Mouse (Mus musculus) hematopoietic stem cell, adult 5-6 weeks (primary cell): ENCODE data around the gene Brsk1. TPM values are rescaled to one million over a fixed set of nuclear protein-coding genes. Genes with fewer than 3 reads are reported as not detected.

Experiments
- ATAC-seq, 2 experiments: fragments of 125-278 bp in 1 of 2; replicated peaks in 1 of 2; 2 replicates each; pipeline ENCODE4 v1.8.0; 2016 to 2017; ENCODE audit warnings: inconsistent platforms in 2 of 2, mild to moderate bottlenecking in 2 of 2, moderate number of reproducible peaks in 2 of 2, low read depth in 1 of 2, moderate TSS enrichment in 1 of 2; ENCODE audit not compliant: low FRiP score in 2 of 2, poor library complexity in 2 of 2, severe bottlenecking in 2 of 2, insufficient read depth in 1 of 2, low TSS enrichment in 1 of 2
- total RNA-seq: library from RNA; stranded (forward); fragments of 172-1452, 232-1000 nt; gene quantifications from 2 replicates; pipeline ENCODE4 v1.2.3, GENCODE M21; 2017

Gene Brsk1
- total RNA-seq = 0.20 and 2.6 TPM in 2 replicates

DNA sequence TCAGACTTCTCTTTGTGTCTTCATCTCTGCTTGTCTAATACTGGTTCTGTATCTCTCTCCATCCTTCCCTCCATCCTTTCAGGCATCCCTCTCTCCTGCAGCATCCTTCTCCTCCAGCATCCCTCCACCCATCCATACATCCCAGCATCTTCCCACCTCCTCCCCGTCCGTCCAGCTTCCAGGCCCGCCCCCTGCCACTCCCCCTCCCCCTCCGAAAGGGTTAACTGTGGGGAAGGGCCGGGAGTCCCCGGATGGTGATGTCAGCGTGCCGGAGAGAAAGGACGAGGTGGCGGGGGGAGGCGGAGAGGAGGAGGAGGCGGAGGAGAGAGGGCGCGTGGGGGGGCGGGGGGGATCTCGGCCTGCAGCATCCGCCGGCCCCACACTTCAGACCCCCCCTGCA, at the start of gene Brsk1:
Gene Brsk1, plus strand, starts transcription at position 218 of the 400 bp plus-strand sequence.
- ATAC-seq = no peak

DNA sequence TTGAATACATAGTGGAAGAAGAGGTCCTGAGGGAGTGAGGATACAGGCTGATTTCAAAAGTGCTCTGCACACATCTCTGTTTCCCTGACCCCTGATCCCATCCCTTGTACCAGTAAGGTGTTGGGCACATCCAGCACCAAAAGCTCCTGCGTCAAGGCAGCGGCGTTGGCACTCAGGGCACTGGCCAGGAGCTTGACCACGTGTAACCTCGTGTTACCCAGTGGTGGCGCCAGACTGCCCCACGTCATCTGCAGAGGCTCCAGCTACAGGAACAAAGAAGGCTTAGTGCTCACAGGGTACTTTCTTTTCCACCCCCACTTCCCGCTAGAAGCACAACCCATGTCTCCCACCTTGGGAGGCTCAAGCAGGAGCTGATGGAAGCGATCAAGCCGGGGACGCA, 49.2 kb upstream of the Brsk1 start:
- ATAC-seq = no peak

DNA sequence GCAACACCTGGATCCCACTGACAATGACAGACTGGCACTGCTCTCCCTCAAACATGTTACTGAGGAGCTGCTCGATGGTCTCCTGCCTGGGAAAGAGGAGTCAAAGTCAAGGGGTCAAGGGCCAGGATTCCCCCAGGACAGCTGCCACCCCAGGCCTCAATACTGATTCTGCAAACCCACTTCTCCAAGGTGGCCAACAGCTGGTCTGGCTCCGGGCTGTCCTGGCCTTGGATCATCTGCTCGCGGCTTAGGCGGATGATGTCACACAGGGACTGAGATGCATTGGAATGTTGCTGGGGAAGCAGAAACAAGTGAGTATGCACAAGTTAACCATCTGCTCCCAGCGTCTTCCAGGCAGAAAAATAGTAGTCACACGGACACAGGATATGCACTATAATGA, 48.4 kb upstream of the Brsk1 start:
- ATAC-seq = no peak

DNA sequence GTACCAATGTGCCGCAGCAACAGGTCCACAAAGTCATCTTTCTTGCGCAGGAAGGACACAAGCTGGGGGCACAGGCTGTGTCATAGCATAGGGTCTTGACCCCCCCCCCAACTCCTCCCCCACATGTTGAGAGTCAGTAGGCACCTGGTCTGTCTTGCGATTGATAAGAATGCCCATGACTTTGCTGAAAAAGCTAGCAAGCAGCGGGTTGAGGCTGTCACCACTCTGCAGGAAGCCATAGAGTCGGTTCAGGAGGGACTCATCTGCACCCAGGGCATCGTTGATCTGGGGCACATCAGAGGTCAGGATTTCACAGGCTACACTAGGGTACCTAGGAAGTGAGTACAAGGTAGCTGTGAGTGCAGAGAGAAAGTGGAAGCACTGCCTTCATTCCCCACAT, 47.2 kb upstream of the Brsk1 start:
- ATAC-seq = no peak

DNA sequence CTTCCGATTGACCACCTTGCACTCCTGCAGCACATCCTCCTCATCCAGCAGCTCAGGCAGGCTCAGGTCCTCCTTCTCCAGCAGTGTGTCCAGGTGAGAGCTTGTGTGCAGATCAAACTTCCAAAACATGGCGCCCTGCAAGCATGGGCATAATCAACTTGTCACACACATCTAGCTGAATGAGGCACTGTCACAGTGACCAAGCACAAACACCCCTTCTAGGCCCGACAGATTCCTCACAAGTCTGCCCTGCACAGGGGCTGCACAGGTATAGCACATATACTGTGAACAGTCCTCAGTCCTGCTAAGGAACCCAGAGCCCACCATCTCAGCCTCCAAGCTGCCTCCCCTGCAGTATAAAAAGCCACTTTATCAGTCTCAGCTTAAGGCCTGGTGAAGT, 43.6 kb upstream of the Brsk1 start:
- no peak for ATAC-seq

DNA sequence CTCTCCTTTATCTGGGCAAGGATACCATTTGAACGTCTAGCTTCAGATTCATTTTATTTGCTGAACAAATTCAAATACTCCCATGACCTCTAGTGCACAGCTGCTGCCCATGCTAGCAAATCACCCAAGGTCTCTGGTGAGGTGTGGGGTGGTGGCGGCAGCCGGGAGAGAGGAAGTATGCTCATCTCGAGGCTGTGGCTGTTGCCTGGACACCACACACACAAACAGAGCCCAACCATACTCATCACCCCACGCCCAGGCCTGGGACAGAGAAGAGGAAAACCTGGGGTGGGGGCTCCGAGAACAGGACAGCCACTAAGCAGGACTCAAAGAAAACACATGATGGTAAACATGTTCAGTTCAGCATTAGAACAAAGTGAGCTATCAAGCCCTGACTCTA, 43.1 kb upstream of the Brsk1 start:
- peak; percentile 96 to 97 for ATAC-seq

DNA sequence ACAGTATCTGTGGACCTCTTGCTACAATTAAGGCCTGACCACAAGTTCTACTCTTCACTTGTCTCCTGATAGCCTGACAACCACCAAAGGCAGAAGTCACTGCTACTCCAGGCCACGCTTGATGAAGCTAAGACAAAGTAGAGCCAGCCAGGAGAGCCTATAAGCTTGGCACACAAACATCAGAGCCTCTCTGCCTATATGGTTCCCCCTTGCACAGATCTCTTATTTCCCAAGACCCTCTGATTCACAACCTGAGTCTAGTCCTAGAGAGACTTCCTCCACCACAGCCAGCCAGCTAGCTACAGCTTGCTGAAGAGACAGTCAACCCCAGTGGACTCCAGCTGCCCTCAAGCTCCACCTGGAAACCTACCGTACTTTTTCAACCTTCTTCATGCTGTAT, 42.4 kb upstream of the Brsk1 start:
- no peak for ATAC-seq

DNA sequence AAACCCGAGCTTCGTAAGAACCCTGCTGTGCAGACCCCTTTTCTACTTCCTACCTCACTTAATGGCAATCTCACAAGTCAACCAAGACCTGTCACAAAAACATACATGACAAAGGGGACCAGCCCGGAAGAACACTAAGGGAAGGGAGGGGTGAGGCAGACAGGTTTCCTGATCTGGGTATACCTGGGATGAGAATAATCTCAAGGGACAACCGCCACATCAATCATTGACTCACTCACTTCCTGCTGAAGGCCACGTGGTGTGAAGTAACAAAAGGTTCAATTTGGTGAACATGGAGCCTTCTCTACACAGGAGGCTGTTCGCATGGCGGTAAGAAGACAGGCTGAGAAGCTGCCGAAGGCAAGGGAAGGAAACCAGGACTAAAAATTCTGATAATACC, 38.8 kb upstream of the Brsk1 start:
- peak; percentile 5 to 8; a peak in 2 of 4 replicates for ATAC-seq

DNA sequence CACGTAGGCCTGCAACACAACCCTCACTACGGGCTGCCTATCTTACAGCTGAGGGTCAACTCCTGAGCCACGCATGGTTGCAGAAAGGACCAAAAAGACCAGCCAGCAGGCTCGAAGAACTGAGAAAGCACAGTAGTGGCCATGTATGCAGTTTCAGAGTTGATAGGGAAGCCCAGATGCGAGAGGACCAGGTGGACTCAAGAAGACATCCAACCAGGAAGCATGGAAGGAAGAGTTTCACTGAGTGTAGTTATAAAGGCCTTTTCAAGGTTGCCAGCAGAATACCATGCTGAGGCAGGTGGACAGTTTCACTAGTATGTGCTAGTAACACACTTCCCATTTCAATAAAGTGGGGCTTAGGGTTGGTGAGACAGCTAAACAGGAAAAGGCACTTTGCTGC, 37.7 kb upstream of the Brsk1 start:
- ATAC-seq = no peak

DNA sequence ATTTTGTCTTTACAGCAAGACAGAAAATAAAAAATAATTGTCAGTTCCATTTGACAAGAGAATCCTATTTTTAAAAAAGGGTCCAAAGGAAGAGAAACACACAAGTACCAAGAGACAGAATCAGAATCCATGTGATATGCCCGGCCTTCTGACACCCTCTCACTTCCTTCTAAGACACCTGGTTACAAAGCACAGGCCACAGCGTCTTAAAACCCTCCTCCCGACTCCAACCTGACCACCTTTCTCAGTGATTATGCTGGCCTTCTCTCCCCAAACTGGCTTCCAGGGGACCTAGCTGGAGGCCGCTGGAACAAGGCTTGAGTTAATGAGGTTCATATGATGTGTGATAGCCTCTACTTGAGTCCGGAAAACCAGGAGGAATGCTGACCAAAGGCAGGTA, 37.1 kb upstream of the Brsk1 start:
- ATAC-seq = no peak

DNA sequence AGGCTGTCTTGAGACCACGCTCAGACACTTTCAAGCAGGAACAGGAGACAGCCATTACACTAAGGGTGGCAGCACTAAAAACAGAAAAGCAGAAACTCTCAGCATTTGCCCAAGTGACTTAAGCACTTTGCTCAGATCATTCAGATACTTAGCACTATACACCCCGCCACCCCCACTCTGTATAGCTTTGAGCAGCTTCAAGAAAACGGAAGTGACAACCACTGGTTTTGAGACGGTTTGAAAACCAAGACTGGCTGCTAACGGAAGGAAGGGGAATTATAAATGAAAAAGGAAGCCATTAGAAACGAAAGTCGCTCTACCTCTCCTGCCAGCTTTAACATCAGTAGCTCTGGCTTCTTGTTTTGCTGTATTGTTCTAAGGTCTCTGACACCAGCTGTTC, 36.6 kb upstream of the Brsk1 start:
- ATAC-seq = peak; percentile 80 to 84

DNA sequence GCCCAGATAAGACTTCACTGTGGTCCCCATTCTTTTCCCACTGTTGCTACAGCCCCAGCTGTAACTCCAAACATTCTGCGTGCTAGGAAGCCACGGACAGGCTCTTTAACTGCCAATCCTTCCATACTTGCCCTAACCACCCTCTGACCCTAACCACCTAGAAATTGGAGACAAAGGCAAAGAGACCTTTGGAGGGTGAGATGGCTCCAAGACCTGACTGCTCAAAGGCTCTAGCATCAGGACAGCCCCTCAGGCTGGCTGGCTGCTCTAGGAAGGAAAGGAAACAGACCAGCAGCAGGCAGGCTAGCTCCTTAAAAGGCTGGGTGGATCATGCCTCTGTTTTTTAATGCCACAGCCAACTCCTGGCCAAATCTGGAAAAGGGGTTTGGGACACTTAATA, 36.2 kb upstream of the Brsk1 start:
- peak in 1 of 2 experiments; percentile 2; a peak in 1 of 4 replicates for ATAC-seq

DNA sequence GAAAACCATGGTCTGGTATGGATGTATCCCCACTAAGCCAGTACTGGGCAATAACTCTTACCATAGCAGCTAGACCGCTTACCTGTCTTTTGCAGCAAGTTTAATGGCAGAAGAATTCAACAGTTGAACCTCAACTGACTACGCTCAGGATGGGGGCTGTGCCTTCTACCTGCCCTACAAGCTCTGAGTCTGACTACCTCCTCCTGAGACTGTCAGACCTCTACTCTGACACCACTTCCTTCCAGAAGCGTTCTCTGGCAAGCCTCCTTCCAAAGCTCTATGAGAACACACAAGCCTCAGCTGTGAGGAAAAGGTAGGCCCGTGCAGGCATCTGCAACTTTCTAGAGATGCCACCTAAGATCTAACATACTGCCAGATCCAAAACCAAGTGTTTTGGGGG, 35.0 kb upstream of the Brsk1 start:
- ATAC-seq = no peak

DNA sequence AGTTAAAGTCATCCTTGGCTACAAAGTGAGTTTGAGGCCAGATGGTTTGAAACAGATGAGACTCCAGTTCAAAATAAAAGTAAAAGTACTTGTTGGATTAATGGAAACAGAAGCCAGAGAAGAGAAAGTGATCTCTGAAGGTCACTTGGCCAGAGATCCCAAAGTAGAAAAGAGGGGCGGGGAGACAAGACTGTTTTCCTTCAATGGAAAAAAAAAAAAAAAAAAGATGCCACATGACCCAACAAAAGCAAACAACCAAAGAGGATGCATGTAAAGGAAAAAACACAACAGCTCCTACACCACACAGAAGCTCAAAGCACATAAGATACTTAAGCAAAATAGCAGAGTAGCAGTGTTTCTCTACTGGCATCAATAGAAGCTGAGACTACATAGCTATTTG, 34.5 kb upstream of the Brsk1 start:
- ATAC-seq = no peak

DNA sequence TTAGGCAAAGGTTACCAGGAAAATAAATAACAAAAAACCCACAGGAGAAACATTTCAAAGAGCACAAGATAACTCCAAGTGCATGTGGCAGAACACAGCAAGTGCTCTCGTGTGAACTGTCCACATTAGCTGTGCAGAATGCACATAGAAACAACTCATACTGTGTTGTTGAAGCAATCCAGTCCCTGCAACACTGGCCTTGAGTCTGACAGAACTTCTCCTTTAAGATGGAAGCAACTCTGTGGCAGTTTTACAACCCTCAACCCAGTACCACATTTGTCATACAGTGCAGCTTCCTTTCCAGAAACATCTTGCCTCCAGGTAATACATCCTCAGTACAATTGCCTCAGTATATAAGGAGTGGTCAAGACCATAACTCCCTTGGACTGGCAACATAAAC, 33.6 kb upstream of the Brsk1 start:
- ATAC-seq = no peak

DNA sequence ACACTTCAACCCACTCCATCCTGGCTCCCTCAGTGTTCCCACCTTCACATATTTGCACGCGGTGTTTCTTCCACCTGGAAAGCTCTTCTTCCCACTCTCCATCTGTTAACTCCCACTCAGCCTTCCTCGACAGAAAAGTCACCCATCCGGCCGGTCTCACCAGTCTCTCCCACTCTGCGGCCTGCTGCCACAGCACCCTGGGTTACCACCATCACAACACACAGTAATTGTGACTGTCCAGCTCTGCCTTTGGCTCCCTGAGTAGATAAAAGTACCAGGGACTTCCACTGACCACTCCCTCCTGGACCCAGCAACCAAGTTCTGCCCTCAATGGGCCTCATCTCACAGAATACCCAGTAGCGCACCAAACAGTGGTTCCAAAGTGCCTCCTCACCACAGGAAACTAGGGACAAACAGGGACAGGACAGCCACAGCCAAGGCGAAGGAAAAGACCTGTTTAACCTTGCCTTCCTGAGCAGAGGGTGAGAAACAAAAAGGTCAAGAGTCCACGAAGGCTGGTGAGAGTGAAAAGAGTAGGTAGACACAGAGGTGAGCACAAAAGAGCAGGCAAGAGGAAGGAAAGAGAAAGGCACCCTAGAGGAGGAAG, 32.8 kb upstream of the Brsk1 start:
- ATAC-seq = no peak

DNA sequence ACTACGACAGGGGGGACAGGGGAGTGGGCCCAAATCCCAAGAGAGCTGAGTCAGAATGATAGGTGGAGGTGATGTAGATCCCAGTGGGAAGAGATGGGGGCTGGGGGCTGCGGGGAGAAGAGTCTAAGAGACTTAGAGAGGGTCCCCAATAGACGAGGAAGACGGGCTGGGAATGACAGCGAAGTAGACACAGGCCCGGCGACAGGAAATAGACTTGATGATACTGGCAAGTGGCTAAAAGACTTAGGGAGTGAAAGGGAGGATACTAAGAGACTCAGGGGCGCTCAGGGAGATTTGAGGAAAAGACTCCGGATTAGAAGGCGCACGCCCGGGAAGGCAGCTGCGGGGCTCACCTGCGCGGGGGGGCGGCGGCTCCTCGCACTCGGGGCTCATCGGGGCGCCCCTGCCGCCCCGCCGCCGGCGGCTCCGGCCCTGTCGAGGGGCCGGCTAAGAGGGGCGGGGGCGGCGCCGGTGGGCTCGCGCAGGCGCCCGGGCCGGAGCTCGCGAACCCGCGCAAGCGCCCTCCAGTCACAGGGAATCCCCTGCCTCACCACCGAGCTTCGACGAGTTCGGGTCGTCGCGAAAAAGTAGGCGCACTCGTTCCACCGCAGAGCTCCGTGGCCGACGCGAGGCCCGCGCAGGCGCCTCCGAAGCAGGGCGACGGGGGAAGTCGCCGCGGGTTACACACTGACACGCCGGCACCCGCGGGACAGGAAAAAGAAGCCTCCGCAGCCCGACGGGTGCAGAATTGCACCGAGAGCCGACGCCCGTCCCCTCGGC, 32.1 kb upstream of the Brsk1 start:
- ATAC-seq = peak in 1 of 2 experiments; percentile 30; a peak in 2 of 4 replicates

DNA sequence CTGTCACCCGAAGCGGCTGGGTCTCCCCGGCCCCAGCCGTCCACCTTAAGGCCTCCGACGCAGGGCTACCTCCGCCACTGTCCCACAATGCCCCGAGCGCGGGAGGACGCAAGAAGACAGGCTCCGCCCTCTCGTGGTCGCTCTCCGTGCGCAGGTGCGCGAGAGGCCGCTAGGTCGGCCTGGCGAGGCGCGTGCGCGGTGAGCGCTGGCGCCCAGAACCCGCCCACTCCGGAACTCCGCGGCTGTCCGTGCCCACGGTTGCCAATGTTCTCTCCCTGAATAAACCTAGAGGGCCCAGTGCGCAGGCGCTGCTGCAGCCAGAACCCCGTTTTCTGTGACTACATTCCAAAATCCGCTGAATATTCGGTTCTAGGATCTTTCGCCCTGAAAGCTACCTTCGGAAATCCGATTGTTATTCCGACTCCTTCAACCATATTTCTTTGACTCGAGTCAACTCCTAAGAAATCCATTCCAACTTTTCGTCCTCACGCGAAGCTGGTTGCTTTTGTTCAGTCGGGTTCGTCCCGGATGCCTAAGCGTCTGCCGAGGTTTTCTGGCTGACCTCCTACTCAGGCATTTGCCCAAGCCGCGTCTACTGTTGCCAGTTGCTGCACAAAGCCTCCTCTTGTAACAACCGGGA, 31.4 kb upstream of the Brsk1 start, which contains the start of gene Ppp6r1:
Gene Ppp6r1, minus strand, starts transcription at position 108 of the 640 bp plus-strand sequence.
- peak; percentile 84 to 89 for ATAC-seq
